Mouse (Mus musculus) hindbrain, postnatal 0 days (tissue): Measurements from ENCODE around the gene Midn. TPM values are rescaled to one million over a fixed set of nuclear protein-coding genes. Genes with fewer than 3 reads are reported as not detected.

Source experiments
- ATAC-seq: fragments of 200-750 bp; cut with Nextera tagmentation; 2 replicates; pipeline ENCODE4 v1.8.0; 2017; ENCODE audit warnings: mild to moderate bottlenecking, moderate TSS enrichment, moderate library complexity
- DNase-seq: peaks from one replicate; pipeline ENCODE4 v3.0.0-alpha.2; 2015; ENCODE audit warnings: low spot score
- H3K27ac ChIP-seq: fragments of 300-500 bp; sonication (generic); 2 replicates; pipeline ENCODE4 v1.5.1; 2014; ENCODE audit warnings: mild to moderate bottlenecking
- H3K27me3 ChIP-seq: fragments of 300-500 bp; sonication (generic); 2 replicates; pipeline ENCODE4 v1.6.1; 2014; ENCODE audit warnings: low read length, mixed read lengths; ENCODE audit not compliant: insufficient read depth
- H3K36me3 ChIP-seq: fragments of 300-500 bp; sonication (generic); 2 replicates; pipeline ENCODE4 v1.6.1; 2014; ENCODE audit warnings: low read length, mixed read lengths; ENCODE audit not compliant: insufficient read depth
- H3K4me1 ChIP-seq: fragments of 300-500 bp; sonication (generic); 2 replicates; pipeline ENCODE4 v1.6.1; 2014; ENCODE audit warnings: antibody characterized with exemption, low read length, mixed read lengths; ENCODE audit not compliant: insufficient read depth
- H3K4me2 ChIP-seq: fragments of 300-500 bp; sonication (generic); 2 replicates; pipeline ENCODE4 v1.6.1; 2014; ENCODE audit warnings: low read depth, mild to moderate bottlenecking, low read length, moderate library complexity, mixed read lengths
- H3K4me3 ChIP-seq: fragments of 300-500 bp; sonication (generic); 2 replicates; pipeline ENCODE4 v1.5.1; 2014; ENCODE audit warnings: low read length
- H3K9ac ChIP-seq: fragments of 300-500 bp; sonication (generic); replicated peaks from 2 replicates; pipeline ENCODE4 v1.6.1; 2014; ENCODE audit warnings: mild to moderate bottlenecking, low read length, moderate library complexity, mixed read lengths
- H3K9me3 ChIP-seq: fragments of 300-500 bp; sonication (generic); 2 replicates; pipeline ENCODE4 v1.6.1; 2016; ENCODE audit warnings: low read length, mixed read lengths
- CTCF ChIP-seq: IDR thresholded peaks from 2 replicates; pipeline ENCODE4 v1.5.1; 2016; ENCODE audit warnings: antibody characterized with exemption, control low read depth, low read depth
- WGBS: fragments of 180-500 bp; shearing (Covaris S2); extraction: QIAGEN DNeasy Blood & Tissue Kit; methylation state at CpG from one replicate; pipeline ENCODE4 v1.1.7; 2014; 5-methylcytosine and 5-hydroxymethylcytosine counted together
- polyA plus RNA-seq: library from polyadenylated mRNA; unstranded; fragments of >200 nt; fragmentation: Nextera tagmentation; extraction: Ambion mirVana; gene quantifications from 2 replicates; pipeline ENCODE4 v1.2.1, GENCODE M21; 2015
- total RNA-seq: library from RNA; depleted of rRNA; stranded (reverse); fragments of >200 nt; gene quantifications from 2 replicates; pipeline ENCODE4 v1.2.3, GENCODE M21; 2014

The Midn gene
- total and polyA plus RNA-seq, 2 experiments from 2014 or later = 14.7 to 172 TPM

DNA sequence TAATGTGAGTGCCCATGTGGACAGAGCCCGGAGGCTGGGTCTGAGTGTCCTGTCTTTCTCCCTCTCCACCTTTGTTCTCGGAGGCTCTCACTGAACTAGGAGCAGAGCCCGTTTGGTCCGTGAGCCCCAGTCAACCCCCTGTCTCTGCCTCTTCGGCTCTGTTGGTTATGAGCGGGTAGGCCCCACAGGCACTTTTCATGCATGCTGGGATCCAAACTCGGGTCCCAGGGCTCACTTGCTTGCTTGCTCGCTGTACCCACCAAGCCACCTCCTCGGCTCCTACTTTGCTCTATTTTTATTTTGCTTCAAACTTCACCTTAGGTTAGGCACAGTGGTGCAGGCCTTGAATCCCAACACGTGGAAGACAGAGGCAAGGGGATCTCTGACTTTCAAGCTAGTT is 39.7 kb downstream of the Midn start:
- Histone ChIP-seq H3K4me1 (no peaks in the 10 kb centered on the region), H3K4me2 (no peak overlapping the region), H3K36me3 (peaks cover 13% of the 10 kb centered on the region; the same call in 1 of the 2 replicates), H3K9ac (no peak overlapping the region), H3K27me3 (peaks cover 3% of the 10 kb centered on the region; the same call in 1 of the 2 replicates), H3K27ac (no peak overlapping the region), H3K4me3 (no peak overlapping the region), H3K9me3 (no peaks in the 10 kb centered on the region)
- TF ChIP-seq CTCF = no peak
- ATAC-seq (no peak), DNase-seq (no peak)
- WGBS = 85% methylated on average over 10 of the region's 10 CpGs

- WGBS = 68% methylated on average over 15 of the region's 15 CpGs
- no peak for ATAC-seq
- H3K4me2 ChIP-seq = no peak overlapping the region
- TF ChIP-seq CTCF = no peak
- H3K27ac ChIP-seq = no peak overlapping the region
- H3K9ac ChIP-seq = no peak overlapping the region
- H3K9me3 ChIP-seq = no peaks in the 10 kb centered on the region
- peaks cover 13% of the 10 kb centered on the region; the same call in 1 of the 2 replicates for H3K36me3 ChIP-seq
- H3K4me3 ChIP-seq = no peak overlapping the region
- H3K4me1 ChIP-seq = no peaks in the 10 kb centered on the region
- peaks cover 4% of the 10 kb centered on the region; the same call in 1 of the 2 replicates for H3K27me3 ChIP-seq
- DNase-seq = no peak
Observed at GRCm38 (mm10) chr10:80188453-80189024, 40.5 kb downstream of the Midn start.

DNA sequence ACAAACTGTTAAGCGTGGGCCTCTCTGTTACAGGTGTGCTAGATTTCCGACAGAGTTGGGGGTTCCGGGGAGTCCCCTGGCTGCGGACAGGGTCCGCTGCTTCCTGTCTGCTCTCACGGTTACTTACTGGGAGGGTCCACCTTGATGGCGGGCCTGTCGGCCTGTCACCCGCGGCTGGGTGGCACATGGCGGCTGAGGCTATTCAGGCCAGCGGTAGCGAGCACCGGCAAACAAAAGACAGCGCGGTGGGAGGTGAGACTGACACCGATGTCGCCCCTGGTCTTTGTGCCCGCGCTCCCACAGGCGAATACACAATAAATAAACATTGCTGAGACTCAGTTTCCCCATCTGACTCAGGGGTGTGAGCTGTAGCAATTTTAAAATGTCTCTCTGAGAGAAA is 41.9 kb downstream of the Midn start:
- Histone ChIP-seq H3K27ac (peak overlapping the region; percentile 81), H3K4me1 (no peaks in the 10 kb centered on the region), H3K9me3 (no peaks in the 10 kb centered on the region), H3K27me3 (peaks cover 4% of the 10 kb centered on the region; the same call in 1 of the 2 replicates), H3K4me3 (peak overlapping the region; percentile 34), H3K4me2 (peak overlapping the region; percentile 63), H3K36me3 (peaks cover 13% of the 10 kb centered on the region; the same call in 1 of the 2 replicates), H3K9ac (peak overlapping the region; percentile 61)
- no peak for ATAC-seq
- no peak for TF ChIP-seq CTCF
- peak; percentile 17 for DNase-seq
- 13% methylated on average over 21 of the region's 21 CpGs for WGBS

DNA sequence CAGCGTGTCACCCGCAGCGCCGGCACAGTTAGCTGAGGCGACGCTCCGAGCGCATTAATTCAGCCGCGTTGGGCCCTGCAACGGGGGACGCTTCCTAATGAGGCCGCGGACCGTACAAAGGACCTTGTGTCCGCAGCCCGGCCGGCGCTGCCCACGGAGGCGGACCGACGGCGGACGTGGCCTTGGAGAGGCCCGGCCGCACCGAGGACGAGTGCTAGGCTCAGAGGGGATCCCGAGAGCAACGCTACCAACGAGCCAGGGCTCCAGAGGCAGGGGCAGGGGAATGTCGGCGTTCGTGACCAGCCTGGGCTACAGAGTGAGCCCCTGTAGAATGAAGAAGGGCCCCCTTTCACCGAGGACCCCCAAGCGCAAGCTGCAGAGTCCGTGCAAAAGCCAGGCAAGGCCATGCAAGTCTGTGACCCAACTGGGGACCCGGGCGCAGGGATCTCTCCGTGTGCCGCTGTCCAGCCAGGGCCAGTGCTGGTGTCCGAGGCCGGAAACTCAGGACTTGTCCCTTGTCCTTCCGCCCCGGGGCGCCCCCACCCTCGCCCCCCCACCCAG is 42.5 kb downstream of the Midn start:
- ATAC-seq = peak; percentile 78
- peak; percentile 76 for DNase-seq
- H3K27ac ChIP-seq = peak overlapping the region; percentile 81
- peak overlapping the region; percentile 63 for H3K4me2 ChIP-seq
- peak overlapping the region; percentile 34 for H3K4me3 ChIP-seq
- no peak for TF ChIP-seq CTCF
- H3K9ac ChIP-seq = peak overlapping the region; percentile 61
- WGBS = 3% methylated on average over 48 of the region's 48 CpGs
- H3K36me3 ChIP-seq = peaks cover 13% of the 10 kb centered on the region; the same call in 1 of the 2 replicates
- no peaks in the 10 kb centered on the region for H3K4me1 ChIP-seq
- no peaks in the 10 kb centered on the region for H3K9me3 ChIP-seq
- peaks cover 4% of the 10 kb centered on the region; the same call in 1 of the 2 replicates for H3K27me3 ChIP-seq

DNA sequence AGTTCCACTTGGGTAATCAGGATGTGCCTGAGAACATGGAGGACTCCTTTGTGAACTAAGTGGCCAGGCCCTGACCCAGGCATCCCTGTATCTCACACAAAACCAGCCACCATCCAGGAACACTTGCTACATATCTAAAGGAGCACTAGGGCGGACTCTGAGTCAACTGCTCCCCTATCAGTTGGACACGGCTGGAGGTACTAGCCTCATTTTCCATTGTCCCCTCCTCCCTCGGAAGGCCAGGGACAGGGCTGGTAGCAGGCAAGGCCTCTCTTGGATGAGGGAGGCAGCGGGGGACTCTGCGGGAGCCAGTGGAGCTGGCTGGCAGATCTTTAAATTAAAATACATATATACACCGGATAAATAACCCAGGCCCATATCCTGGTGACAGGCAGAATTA is 45.9 kb downstream of the Midn start:
- Histone ChIP-seq H3K27ac (no peak overlapping the region), H3K4me2 (no peak overlapping the region), H3K9me3 (no peaks in the 10 kb centered on the region), H3K36me3 (0 out of 2 replicates have a peak, but pooled peaks cover 2% of the 10 kb centered on the region), H3K4me3 (no peak overlapping the region), H3K27me3 (peaks cover 4% of the 10 kb centered on the region; the same call in 1 of the 2 replicates), H3K9ac (no peak overlapping the region), H3K4me1 (no peaks in the 10 kb centered on the region)
- DNase-seq (no peak), ATAC-seq (no peak)
- no peak for TF ChIP-seq CTCF
- WGBS = 64% methylated on average over 6 of the region's 6 CpGs

DNA sequence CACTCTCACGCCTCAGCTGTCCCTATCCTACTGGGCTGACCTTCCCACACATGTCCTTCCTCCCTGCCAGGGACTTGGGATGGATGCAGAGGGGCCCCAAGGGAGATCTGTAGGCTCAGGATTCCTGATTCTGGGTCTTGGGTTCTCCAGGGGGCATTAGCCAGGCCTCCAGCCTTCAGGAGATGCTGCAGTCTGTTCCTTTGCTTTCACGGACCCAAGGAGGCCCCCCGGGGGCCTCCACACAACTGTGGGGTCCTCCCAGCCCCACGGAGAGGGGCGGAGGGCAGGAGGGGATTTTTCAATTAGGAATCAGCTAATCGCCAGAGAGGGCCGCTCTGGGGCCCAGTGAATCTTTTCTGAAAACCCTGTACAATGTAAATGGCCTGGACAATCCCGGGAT is 46.4 kb downstream of the Midn start:
- Histone ChIP-seq H3K36me3 (no peaks in the 10 kb centered on the region), H3K27me3 (peaks cover 4% of the 10 kb centered on the region; the same call in 1 of the 2 replicates), H3K4me2 (no peak overlapping the region), H3K9ac (no peak overlapping the region), H3K4me3 (no peak overlapping the region), H3K4me1 (no peaks in the 10 kb centered on the region), H3K27ac (no peak overlapping the region), H3K9me3 (no peaks in the 10 kb centered on the region)
- no peak for TF ChIP-seq CTCF
- WGBS = 47% methylated on average over 8 of the region's 8 CpGs
- no peak for ATAC-seq
- DNase-seq = no peak

GRCm38 (mm10) chr10:80196167-80196566 is 48.1 kb downstream of the Midn start:
- Histone ChIP-seq H3K27ac (no peak overlapping the region), H3K36me3 (no peaks in the 10 kb centered on the region), H3K4me3 (no peak overlapping the region), H3K4me2 (no peak overlapping the region), H3K27me3 (peaks cover 4% of the 10 kb centered on the region; the same call in 1 of the 2 replicates), H3K9me3 (no peaks in the 10 kb centered on the region), H3K9ac (no peak overlapping the region), H3K4me1 (no peaks in the 10 kb centered on the region)
- WGBS = 76% methylated on average over 1 of the region's 1 CpGs
- no peak for TF ChIP-seq CTCF
- ATAC-seq (no peak), DNase-seq (no peak)
